Mouse (Mus musculus): ENCODE measurements around the gene Gm42715.

The Gm42715 gene

GRCm38 (mm10) chr7:127587196-127587595 is 67.8 kb downstream of the Gm42715 start:
- no peak for DNase-seq

DNA sequence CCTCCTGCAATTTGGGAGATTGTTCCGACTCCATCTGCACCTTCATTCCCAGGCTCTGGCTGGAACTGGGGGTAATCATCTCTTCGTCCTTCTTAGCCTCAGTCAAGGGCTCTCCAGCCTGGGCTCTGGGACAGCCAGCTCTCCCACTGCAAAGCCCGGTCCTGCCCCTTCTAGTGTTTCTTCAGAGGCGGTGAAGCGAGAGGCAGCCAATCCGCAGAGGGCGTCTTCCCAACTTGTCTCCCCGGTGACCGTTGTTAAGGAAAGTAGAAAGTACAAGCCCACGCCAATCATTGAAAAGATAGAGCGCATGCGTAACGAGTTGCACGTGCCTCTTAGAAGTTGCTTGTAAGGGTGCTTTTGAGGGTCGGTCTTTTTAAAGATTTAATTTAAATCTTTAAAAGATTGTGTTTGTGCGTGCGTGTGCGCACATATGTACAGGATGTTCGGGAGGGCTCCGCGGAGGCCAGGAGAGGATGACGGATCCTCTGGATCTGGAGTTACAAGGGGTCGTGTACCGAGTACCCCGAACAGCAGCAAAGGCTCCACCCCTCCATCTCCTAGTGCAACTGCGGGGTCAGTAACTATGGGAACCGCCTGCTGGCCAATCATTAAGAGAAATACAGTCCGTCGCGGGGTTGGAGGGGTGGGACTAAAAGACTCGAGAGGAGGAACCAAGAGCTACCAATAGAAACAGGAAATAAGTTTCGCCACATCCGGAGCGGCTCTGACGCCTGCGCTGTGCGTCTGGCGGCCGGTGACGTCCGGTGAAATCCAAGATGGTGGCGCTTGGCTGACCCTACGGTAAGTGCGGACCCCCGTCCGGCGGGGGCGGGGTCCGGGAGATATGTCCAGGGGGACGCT is 68.9 kb downstream of the Gm42715 start, which contains the start of the genes Ccdc189 and Rnf40:
Gene Ccdc189, minus strand, starts transcription at position 585 of the 861 bp plus-strand sequence.
Gene Rnf40, plus strand, starts transcription at position 757 of the 861 bp plus-strand sequence.
- DNase-seq = peak; percentile 82

- no peak for DNase-seq
These were observed 69.5 kb downstream of the Gm42715 start for GRCm38 (mm10) chr7:127588901-127589300.

- no peak for DNase-seq
These were observed 70.3 kb downstream of the Gm42715 start for GRCm38 (mm10) chr7:127589637-127590036.

- no peak for DNase-seq
These were observed 71.7 kb downstream of the Gm42715 start for GRCm38 (mm10) chr7:127591108-127591507.

DNA sequence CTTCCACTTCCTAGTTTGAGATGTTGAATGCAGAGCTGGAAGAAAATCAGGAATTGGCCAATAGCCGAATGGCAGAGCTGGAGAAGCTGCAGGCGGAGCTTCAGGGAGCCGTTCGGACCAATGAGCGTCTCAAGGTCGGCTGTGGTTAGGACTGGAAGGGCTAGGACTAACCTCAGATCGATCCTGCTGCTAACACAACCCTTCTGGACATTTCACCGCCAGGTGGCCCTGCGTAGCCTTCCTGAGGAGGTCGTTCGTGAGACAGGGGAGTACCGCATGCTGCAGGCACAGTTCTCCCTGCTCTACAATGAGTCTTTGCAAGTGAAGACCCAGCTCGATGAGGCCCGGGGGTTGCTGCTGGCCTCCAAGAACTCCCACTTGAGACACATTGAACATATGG is 73.2 kb downstream of the Gm42715 start:
- no peak for DNase-seq

GRCm38 (mm10) chr7:127596747-127597146 is 77.4 kb downstream of the Gm42715 start:
- DNase-seq = no peak

- no peak for DNase-seq
These were observed 81.2 kb downstream of the Gm42715 start for GRCm38 (mm10) chr7:127600612-127601011.

DNA sequence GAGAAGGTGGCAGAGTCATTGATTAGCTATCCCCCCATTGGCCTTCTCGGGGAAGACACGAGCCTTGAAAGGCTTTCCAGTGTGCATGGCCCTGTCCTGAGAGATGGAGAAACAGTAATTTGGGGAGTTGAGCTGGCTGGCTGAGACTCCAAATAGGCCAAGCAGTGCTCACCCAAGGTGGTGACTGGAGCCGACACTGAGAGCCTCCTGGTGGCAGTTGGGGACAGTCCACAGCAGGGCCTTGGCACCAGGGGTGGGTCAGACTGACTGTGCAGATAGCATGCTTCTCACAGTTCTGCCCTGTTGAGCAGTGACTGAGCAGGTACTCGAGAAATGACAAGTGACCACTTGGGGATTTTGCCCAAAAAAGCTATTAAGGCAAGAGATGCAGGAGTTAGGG is 82.4 kb downstream of the Gm42715 start:
- DNase-seq = no peak

DNA sequence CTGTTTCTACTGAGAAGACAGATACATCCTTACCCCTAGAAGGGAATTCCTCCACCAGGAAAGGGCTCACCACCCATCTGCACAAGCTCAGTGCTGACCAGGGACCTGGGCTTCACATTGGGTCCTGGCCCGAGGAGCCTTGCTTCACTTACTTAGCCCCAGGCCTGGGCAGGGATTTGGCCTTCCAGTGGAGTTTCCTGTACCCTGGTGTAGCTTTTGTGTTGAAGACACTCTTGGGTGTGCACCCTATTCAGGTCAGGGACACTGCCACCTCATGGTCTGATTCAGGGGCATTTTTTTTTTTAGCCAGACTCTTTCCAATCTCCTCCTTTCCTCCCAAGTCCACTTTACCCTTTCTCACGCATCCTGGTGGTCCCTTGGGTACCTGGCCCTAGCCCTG is 83.5 kb downstream of the Gm42715 start:
- no peak for DNase-seq

GRCm38 (mm10) chr7:127604256-127604655 is 84.9 kb downstream of the Gm42715 start:
- DNase-seq = no peak

DNA sequence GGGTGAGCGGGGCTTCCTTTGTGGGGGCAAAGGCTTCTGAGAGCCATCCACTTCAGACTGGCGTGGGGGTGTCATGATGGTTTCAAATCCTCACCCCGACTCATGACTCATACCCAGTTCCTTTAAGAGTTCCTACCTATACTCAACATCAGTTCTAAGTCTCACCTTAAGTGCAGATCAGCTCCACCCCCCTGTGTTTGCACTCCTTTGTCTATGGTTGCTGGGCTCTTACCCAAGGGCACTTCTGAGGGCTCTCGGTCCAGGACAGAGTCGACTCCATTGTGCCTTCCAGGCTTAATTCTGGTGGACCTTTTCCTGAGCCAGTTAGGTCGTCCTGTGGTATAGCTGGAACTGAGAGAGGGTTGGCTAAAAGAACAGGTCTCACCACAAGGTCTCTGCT is 87.8 kb downstream of the Gm42715 start:
- no peak for DNase-seq

- DNase-seq = no peak
These were observed 91.6 kb downstream of the Gm42715 start for GRCm38 (mm10) chr7:127611011-127611410.

DNA sequence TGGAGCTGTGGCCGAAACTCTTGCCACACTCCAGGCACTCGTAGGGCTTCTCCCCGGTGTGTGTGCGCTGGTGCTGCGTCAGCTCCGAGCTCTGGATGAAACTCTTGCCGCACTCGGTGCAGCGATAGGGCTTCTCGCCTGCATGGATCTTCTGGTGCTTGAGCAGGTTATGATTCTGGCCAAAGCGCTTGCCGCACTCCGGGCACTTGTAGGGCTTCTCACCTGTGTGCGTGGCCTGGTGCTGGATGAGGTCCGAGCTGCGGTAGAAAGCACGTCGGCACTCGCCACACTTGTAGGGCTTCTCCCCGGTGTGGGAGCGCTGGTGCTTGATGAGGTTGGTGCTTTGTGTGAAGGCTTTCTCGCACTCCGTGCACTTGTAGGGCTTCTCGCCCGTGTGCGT is 92.2 kb downstream of the Gm42715 start:
- no peak for DNase-seq

DNA sequence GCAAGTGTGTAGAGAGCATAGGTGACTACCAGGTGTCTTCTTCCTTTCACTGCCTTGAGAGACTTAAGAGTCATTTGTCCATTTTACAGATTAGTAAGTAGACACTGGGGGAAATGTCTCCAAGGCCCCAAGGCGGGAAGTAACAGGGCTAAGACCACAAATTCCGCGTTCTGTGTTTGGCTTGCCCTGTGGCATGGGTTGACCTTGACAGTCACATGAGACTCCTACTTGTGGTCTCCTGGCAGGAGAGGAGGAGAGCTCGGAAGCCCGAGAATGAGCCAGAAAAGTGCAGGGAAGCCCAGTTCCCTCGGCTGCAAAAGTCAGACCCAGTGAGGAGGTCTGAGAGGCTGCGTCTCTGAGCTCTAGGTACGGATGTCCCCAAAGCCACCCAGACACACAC is 94.1 kb downstream of the Gm42715 start:
- DNase-seq = no peak

DNA sequence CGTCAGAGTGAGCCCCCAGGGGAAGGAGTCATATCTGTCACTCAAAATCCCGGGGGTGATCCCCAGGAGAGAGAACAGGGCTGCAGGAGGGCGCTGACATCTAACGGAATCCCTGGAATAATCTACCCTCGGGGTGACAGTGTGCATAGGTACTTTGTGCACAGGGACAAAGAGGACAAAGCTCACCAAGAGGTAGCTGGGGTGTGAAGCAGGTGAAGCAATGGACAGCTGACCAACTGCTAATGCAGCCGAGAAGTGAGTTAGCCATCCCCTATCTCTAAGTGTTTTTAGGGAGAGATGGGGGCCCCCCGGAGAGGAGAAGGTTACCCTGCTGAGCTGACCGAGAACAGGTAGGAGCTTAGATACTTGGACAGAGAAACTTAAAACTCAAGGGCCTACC is 94.7 kb downstream of the Gm42715 start:
- DNase-seq = no peak

GRCm38 (mm10) chr7:127614511-127614890 is 95.1 kb downstream of the Gm42715 start:
- DNase-seq = peak; percentile 33

DNA sequence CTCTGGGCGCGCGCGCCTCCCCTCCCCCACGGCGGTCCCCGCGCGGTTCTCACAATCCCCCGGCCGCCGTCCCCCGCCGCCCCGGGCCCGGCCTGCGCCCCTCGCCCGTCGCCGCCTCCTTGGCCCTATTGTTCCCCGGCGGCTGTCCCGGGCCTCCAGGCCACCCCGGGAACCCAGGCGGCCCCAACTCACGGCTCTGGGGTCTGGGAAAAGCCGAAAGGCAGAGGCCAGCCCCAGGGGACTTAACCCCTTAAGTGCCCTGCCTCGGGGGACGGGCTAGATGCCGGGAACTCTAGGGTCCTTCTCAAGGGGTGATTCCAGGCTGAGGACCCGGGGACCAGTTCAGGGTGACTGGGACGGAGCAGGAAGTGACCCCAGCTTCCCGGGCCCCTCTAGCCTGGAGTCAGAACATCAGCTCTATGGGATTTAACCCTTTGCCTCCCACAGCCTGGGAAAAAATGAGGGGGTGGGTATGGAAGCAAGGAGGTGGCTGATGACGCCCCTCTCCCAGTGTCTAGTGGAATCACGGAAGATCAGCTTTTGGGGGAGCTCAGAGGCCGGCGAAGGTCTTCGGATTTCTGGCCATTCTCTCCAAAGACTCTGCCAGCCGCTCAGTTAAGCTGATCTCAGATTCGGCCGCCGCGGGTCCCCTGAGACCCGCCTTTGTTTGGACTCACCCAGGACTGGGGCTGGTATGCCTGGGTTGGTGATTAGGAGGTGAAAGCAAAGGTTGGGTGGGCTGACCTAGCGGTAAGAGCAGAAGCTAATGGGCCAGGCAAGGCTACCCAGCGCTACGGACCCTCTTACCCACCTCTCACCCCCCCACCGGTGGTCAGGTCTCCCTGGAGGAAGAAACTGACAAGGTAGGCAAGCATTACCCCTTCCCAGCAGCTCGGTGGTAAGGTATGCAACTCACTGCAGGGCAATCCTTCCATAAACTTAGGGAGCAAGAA is 95.8 kb downstream of the Gm42715 start, which contains the start of gene Zfp629:
Gene Zfp629, minus strand, starts transcription at position 907 of the 953 bp plus-strand sequence.
- peak; percentile 76 for DNase-seq

GRCm38 (mm10) chr7:127616336-127616735 is 97.0 kb downstream of the Gm42715 start:
- DNase-seq = no peak

Measured in right cerebral cortex, postnatal 4 days (tissue).